Mouse (Mus musculus): ENCODE data around the gene Chrna7. TPM values are rescaled to one million over a fixed set of nuclear protein-coding genes. Genes with fewer than 3 reads are reported as not detected.

Chrna7 gene
- polyA plus RNA-seq, 1 experiment: not detected

DNA sequence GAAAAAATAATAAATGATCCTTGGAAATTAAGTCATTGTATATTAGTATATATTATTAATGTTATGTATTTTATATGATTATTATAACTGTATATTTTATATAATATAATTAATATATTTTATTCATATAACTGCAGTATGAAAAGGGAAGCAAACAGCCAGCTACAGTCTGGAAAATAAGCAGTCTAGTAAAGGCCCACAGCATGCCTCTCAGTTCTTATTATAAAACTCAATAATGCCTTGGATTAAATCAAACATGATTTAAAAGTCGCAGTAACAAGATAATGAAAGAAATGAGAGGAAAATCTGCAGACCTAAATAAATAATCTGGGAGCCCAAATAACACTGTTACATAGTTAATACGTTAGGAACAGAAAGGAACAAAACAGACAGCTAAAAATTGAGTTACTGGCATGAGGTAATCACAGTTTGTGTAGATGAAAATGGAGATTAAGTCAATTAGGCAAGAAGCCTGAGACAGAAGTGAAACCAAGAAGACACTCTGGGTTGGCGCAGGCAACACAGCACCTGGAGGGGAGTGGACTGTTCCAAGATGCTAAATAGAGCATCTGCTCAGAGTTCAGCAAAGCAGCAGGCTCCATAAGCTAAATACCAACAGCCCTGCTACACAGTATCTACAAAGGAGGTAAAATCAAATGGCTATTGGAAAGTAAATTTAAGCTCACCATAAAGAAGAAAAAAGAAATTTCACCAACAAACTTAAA, 42.1 kb downstream of the Chrna7 start:
- peaks cover 26% of the 10 kb centered on the region for H3K9me3 ChIP-seq
- TF ChIP-seq FLI1 (IDR thresholded peaks at IDR 0.05; ENCODE audit: low read length): no peak
- TF ChIP-seq GATA1 (IDR thresholded peaks at IDR 0.05; ENCODE audit: borderline replicate concordance, low read length): no peak
- no peaks in the 10 kb centered on the region for H3K4me1 ChIP-seq
- H3K27me3 ChIP-seq (replicated peaks): no peaks in the 10 kb centered on the region
- H3K36me3 ChIP-seq (replicated peaks; ENCODE audit: low read length): no peaks in the 10 kb centered on the region
- no peak overlapping the region for H3K4me3 ChIP-seq (replicated peaks)

DNA sequence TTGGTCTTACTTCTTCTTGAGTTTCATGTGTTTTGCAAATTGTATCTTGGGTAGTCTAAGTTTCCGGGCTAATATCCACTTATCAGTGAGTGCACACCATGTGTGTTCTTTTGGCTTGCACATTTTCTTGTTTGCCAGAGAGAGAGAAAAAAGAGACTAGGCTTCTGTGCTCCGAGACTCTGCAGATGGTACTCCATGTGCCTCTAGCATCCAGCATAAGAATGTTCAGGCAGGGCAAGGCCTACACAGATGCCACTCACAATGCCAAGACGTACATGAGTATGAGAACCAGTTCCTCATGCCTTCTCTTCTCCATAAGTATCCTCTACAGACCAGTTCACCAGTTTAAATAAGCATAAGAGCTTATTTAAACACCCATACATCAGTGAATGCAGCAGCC, 47.8 kb downstream of the Chrna7 start:
- Histone ChIP-seq H3K4me1 (no peaks in the 10 kb centered on the region), H3K36me3 (replicated peaks; ENCODE audit: low read length) (no peaks in the 10 kb centered on the region), H3K4me3 (replicated peaks) (no peak overlapping the region), H3K9me3 (peaks cover 27% of the 10 kb centered on the region), H3K27me3 (replicated peaks) (no peaks in the 10 kb centered on the region)
- TF ChIP-seq GATA1 (IDR thresholded peaks at IDR 0.05; ENCODE audit: borderline replicate concordance, low read length) (no peak), FLI1 (IDR thresholded peaks at IDR 0.05; ENCODE audit: low read length) (no peak)

DNA sequence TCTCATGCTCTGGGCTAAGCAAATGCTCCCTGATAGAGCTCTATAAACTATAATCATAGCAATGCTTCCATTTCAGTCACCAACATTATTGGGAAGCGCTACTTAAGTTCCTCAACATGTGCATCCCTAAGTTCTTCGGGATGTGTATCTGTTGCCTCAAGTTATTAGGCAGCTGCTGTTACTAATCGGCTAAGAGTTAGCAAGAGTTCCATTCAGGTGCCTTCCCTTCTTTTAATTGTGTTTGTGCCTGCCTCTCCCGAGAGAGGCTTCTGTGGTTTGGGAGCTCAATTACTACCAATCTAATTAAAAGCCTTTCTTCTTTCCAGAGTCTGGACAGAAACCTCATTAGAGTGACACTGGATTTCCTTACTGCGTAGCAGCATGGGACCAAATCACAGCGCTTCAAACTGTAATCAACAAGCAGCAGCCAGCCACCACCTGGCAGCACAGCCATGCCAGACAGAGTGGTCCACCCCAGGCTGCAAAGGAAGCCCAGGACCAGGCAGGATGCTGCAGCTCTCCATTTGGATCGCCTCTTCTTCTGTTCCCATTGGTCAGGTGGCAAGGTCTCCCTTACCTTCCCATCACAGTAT, 50.0 kb downstream of the Chrna7 start:
- peaks cover 15% of the 10 kb centered on the region for H3K9me3 ChIP-seq
- no peaks in the 10 kb centered on the region for H3K4me1 ChIP-seq
- H3K36me3 ChIP-seq (replicated peaks; ENCODE audit: low read length): no peaks in the 10 kb centered on the region
- peak overlapping the region; percentile 8 for H3K4me3 ChIP-seq (replicated peaks)
- no peaks in the 10 kb centered on the region for H3K27me3 ChIP-seq (replicated peaks)
- TF ChIP-seq GATA1 (IDR thresholded peaks at IDR 0.05; ENCODE audit: borderline replicate concordance, low read length) (no peak), FLI1 (IDR thresholded peaks at IDR 0.05; ENCODE audit: low read length) (no peak)

DNA sequence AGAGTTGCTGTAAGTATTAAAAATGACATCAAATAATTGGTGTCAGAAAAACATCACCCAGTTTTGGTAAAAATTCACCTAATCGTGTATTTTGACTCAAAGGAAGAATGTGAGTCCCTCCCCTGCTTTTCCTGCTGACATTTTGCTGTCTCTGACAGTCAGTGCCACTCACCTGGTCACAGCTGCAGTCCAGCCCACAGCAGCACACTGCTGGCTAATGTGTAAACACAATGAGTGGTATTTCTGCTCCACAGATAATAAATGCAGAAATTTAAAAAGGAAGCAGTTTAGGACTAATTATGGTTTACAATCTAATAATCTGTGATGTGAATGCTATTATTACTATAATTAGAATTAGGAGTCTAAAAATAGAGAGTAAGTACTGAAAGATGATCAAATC, 59.1 kb downstream of the Chrna7 start:
- H3K9me3 ChIP-seq: peaks cover 20% of the 10 kb centered on the region
- TF ChIP-seq FLI1 (IDR thresholded peaks at IDR 0.05; ENCODE audit: low read length): no peak
- no peak for TF ChIP-seq GATA1 (IDR thresholded peaks at IDR 0.05; ENCODE audit: borderline replicate concordance, low read length)
- H3K4me3 ChIP-seq (replicated peaks): no peak overlapping the region
- no peaks in the 10 kb centered on the region for H3K27me3 ChIP-seq (replicated peaks)
- no peaks in the 10 kb centered on the region for H3K36me3 ChIP-seq (replicated peaks; ENCODE audit: low read length)
- H3K4me1 ChIP-seq: no peaks in the 10 kb centered on the region

DNA sequence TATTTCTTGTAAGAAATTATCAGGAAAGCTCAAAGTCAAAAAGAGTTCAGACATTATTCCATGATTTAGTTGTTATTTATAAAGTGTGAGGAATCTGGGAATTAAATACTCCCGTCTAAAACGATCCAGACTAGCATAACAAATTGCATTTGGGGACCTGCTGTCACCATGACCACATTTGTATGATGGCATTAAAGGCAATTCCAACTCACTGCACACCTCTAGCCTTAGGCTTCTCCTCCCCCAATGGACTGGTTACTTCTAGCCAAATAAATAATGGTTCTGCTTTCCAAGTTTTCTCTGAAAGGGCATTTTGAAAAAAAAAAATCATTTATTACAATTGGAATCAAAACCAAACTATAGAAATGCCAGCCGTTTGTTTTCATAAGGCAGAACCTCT, 63.6 kb downstream of the Chrna7 start:
- Histone ChIP-seq H3K9me3 (peaks cover 20% of the 10 kb centered on the region), H3K36me3 (replicated peaks; ENCODE audit: low read length) (no peaks in the 10 kb centered on the region), H3K4me1 (no peaks in the 10 kb centered on the region), H3K27me3 (replicated peaks) (no peaks in the 10 kb centered on the region), H3K4me3 (replicated peaks) (no peak overlapping the region)
- no peak for TF ChIP-seq GATA1 (IDR thresholded peaks at IDR 0.05; ENCODE audit: borderline replicate concordance, low read length)
- TF ChIP-seq FLI1 (IDR thresholded peaks at IDR 0.05; ENCODE audit: low read length): no peak

DNA sequence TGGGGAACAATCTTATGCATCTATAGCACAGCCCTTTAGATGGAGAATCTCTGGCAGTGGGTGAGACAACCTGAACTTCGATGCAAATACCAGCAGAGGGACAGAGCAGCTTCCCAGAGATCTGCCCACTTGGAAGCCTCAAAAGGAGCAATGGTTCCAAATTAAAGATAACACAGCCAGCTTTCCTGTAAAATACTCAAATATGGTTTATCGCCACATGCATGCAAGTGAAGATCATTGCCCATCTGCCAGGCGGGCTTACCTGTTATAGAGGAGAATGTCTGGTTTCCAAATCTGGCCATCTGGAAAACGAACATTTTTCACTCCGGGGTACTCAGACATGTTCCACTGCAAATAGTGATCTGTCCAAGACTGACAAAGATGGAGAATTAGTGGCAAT, 64.0 kb downstream of the Chrna7 start:
- TF ChIP-seq GATA1 (IDR thresholded peaks at IDR 0.05; ENCODE audit: borderline replicate concordance, low read length): no peak
- TF ChIP-seq FLI1 (IDR thresholded peaks at IDR 0.05; ENCODE audit: low read length): no peak
- Histone ChIP-seq H3K4me3 (replicated peaks) (no peak overlapping the region), H3K27me3 (replicated peaks) (no peaks in the 10 kb centered on the region), H3K4me1 (no peaks in the 10 kb centered on the region), H3K9me3 (peaks cover 23% of the 10 kb centered on the region), H3K36me3 (replicated peaks; ENCODE audit: low read length) (no peaks in the 10 kb centered on the region)

DNA sequence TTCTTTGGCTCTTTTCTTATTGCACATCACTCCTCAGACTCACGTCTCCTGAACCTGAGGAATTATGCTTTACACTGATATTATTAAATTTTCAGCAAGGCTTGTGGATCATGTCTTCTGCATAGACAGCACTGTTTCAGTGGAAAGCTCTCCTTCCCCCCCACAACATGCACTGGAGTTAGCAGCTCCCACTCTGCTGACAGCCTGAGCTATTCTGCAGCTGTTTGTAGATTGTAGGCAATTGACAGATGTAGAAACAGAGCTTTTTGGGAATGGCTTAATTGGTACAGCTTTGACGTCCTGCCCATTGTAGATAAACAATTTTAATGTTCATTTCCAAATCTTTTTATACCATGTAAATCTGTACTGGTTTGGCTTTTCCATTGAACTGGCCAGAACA, 89.8 kb downstream of the Chrna7 start:
- Histone ChIP-seq H3K9me3 (no peaks in the 10 kb centered on the region), H3K36me3 (replicated peaks; ENCODE audit: low read length) (no peaks in the 10 kb centered on the region)
- TF ChIP-seq FLI1 (IDR thresholded peaks at IDR 0.05; ENCODE audit: low read length) (no peak), GATA1 (IDR thresholded peaks at IDR 0.05; ENCODE audit: borderline replicate concordance, low read length) (no peak)

DNA sequence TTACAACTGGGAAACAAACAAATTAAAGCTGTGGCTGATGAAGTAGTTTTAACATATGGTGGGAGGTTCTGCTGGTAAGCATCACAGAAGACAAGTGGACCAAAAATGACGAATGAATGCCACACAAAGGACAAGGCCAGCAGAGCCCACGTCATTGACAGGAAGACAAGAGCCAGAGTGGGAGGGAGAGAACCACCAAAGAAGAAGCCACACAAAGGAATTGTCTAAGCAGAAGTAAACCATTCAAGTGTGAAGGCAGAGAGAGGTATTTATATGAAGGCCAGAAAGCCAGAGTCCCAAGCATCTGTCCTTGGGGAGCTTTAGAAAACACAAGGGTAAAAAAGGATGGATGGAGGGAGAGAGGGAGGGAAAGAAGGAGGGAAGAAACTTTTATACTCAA, 98.7 kb downstream of the Chrna7 start:
- H3K27me3 ChIP-seq (replicated peaks): no peaks in the 10 kb centered on the region
- H3K4me3 ChIP-seq (replicated peaks): no peak overlapping the region
- no peaks in the 10 kb centered on the region for H3K4me1 ChIP-seq
- H3K36me3 ChIP-seq (replicated peaks; ENCODE audit: low read length): no peaks in the 10 kb centered on the region
- peaks cover 15% of the 10 kb centered on the region; the same call in 1 of the 2 replicates for H3K9me3 ChIP-seq
- TF ChIP-seq GATA1 (IDR thresholded peaks at IDR 0.05; ENCODE audit: borderline replicate concordance, low read length) (no peak), FLI1 (IDR thresholded peaks at IDR 0.05; ENCODE audit: low read length) (no peak)

More for the DNA sequence above, 89.8 kb downstream of the Chrna7 start:
- H3K27me3 ChIP-seq (replicated peaks): no peaks in the 10 kb centered on the region
- H3K4me3 ChIP-seq (replicated peaks): no peak overlapping the region
- H3K4me1 ChIP-seq: no peaks in the 10 kb centered on the region

DNA sequence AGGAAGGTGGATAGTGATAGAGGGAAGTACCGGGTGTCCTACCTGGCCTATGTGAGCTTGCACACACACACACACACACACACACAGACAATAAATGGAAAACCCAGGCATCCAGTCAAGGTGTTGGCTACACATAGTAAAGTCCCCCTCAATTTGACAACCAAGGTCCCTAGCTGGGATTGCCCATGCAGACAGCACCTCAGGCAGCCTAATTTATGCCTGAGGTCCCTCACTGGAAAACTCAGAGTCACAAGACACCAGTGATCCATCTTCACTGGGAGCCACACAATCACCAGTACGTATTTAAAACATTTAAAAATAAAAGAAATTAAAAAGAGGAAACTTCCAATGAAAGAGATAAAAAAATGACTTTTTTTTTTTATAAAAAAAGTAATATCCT, 99.1 kb downstream of the Chrna7 start:
- Histone ChIP-seq H3K4me3 (replicated peaks) (no peak overlapping the region), H3K4me1 (no peaks in the 10 kb centered on the region), H3K9me3 (peaks cover 15% of the 10 kb centered on the region; the same call in 1 of the 2 replicates), H3K36me3 (replicated peaks; ENCODE audit: low read length) (no peaks in the 10 kb centered on the region), H3K27me3 (replicated peaks) (no peaks in the 10 kb centered on the region)
- TF ChIP-seq FLI1 (IDR thresholded peaks at IDR 0.05; ENCODE audit: low read length): no peak
- TF ChIP-seq GATA1 (IDR thresholded peaks at IDR 0.05; ENCODE audit: borderline replicate concordance, low read length): no peak

DNA sequence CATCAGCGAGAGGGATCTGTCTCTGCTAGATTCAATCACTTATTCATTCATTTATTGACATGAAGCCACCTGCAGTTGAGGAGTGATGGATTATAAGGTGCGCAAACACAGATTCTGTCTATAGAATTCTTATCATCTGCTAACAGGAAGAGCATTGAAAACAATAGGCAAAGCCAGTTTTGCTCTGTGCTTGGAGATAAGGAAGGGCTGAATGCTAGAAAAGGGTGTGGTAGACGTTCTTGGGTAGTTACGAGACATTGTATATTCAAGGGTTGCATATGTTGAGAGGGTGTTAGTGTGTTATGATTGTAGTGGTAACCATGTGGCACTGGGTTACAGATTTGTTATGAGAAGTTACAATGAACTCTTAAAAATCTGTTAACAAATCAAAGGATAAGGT, 103.0 kb downstream of the Chrna7 start:
- Histone ChIP-seq H3K27me3 (replicated peaks) (no peaks in the 10 kb centered on the region), H3K9me3 (peaks cover 12% of the 10 kb centered on the region; the same call in 1 of the 2 replicates), H3K4me3 (replicated peaks) (no peak overlapping the region), H3K36me3 (replicated peaks; ENCODE audit: low read length) (no peaks in the 10 kb centered on the region), H3K4me1 (no peaks in the 10 kb centered on the region)
- TF ChIP-seq GATA1 (IDR thresholded peaks at IDR 0.05; ENCODE audit: borderline replicate concordance, low read length): no peak
- TF ChIP-seq FLI1 (IDR thresholded peaks at IDR 0.05; ENCODE audit: low read length): no peak

Measured in megakaryocyte, embryonic 14.5 days (primary cell).